Mouse (Mus musculus) forelimb bud, embryonic 11.5 days (tissue): Measurements from ENCODE around the gene Rinl.

Source experiments
- DNase-seq: peaks from one replicate; pipeline ENCODE4 v3.0.0-alpha.2; 2012; ENCODE audit warnings: low read depth, low spot score

Gene Rinl

GRCm38 (mm10) chr7:28822993-28823903 is 34.5 kb downstream of the Rinl start:
- DNase-seq, result no peak

DNA sequence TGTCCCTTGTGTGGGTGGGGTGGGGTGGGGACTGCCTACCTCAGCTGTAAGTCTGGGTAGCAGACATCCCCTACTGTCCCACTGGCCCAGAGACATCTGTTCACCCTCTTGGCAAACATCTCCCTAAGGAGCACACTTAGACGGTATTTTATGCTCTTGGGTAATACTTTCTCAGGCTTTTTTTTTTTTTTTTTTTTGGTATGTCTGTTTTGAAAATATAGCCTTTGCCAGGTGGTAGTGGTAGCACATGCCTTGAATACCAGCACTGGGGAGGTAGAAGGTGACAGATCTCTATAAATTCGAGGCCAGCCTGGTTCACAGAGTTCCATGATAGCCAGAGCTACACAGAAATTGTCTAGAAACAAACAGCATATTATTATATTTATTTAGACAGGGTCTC is 35.2 kb downstream of the Rinl start:
- no peak for DNase-seq

DNA sequence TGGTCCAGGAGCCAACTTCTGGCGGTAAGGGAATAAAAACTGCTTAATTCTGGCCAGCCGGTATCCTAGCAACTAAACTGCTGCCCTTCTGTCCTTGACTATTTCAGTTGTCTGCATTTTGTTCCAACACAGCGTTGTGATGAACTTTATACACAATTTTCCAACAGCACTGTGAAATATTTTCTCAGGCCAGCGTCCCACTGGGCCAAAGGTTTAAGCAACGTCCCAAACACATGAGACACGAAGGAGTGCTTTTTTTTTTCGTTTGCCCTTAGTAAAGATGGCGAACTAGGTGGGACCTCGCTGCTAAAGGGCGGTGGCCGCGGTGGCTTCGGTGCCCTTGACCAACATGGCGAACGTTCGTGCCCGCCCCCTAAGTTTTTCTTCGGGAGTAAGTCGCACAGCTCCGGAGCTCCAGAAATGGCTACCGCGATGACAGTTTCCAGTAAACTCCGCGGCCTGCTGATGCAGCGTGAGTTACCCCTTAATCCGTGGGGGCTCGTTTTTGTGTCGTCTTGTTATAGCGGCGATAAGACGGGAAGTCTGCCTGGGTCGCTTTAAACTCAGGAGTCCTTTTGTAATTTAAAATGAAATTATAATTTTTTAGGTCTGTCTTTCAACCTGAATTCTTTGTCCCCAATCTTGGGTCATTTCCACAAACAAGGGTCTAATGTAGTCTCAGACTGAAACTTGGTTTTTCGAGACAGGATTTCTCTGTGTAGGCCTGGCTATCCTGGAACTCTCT is 36.3 kb downstream of the Rinl start, which contains the start of gene Ech1:
Gene Ech1 (plus strand): TSS at position 277 of the 745 bp plus-strand sequence.
- DNase-seq, result peak; percentile 92

- no peak for DNase-seq
These were observed 37.1 kb downstream of the Rinl start for GRCm38 (mm10) chr7:28825686-28826401.

- DNase-seq, result no peak
These were observed 37.6 kb downstream of the Rinl start for GRCm38 (mm10) chr7:28826402-28826772.

- DNase-seq, result no peak
These were observed 38.6 kb downstream of the Rinl start for GRCm38 (mm10) chr7:28827338-28827737.

- DNase-seq, result no peak
These were observed 41.1 kb downstream of the Rinl start for GRCm38 (mm10) chr7:28829821-28830220.

DNA sequence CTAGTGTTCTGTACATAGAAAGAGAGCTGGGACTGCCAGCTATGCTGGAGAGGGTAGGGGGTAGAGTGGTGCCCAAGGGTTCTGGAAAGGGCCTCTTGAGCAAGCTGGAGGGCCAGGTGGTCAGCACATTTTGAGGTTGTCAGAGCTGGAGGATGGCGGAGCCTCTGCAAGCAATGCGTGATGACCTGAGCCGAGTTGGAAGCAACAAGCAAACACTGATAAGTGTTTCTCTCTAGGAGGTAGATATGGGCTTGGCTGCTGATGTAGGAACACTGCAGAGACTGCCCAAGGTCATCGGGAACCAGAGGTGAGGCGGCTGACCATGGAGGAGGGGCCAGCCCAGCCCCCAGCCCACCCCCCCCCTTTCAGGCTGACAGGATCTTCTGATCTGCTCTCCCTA is 42.2 kb downstream of the Rinl start:
- no peak for DNase-seq

DNA sequence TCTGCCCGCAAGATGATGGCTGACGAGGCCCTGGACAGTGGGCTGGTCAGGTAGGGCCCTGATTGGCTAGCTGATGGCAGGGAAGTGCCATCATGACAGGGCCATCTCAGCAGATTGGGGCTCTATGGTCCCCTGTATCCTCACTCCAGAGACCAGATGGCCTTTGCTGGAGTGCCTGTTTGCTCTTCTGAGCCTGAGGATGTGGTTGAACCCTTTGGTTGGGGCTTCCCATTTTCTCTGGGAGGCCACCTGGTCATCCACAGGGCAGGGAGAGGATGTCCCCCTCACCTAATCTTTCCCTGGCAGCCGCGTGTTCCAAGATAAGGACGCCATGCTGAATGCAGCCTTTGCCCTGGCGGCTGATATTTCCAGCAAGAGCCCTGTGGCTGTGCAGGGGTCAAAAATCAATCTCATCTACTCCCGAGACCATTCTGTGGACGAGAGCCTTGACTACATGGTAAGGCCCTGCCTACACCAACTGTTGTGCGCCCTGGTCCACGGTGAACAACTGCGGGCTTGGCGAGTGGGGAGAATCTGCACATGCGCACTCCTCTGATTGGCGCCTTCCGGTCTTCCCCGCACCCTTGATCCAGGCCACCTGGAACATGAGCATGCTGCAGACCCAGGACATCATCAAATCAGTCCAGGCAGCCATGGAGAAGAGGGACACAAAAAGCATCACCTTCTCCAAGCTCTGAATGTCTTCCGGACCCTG is 42.8 kb downstream of the Rinl start:
- DNase-seq, result no peak

DNA sequence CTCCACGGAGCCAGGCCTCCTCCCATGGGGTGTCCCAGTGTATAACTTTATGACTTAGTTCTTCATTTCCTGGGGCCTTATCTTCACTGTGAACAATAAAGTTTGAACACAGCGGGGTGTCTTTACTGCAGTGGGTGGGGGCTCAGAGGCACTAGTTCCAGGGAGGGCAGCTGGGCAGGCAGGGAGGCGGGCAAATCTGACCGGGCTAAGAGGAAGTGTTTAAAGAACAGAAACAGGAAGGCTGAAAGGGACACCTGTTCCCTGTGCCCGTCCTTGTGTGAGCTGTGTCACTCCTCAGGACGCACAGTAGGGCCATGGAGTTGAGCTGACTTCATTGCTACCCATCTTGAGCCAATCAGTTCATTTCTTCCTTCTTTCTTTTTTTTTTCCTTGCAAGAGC is 43.4 kb downstream of the Rinl start:
- DNase-seq, result no peak

- DNase-seq, result no peak
These were observed 45.1 kb downstream of the Rinl start, which contains the start of gene Lgals4 for GRCm38 (mm10) chr7:28833723-28834347. Lgals4 (plus strand) TSS chr7:28833854.

GRCm38 (mm10) chr7:28836936-28837335 is 48.2 kb downstream of the Rinl start:
- no peak for DNase-seq

DNA sequence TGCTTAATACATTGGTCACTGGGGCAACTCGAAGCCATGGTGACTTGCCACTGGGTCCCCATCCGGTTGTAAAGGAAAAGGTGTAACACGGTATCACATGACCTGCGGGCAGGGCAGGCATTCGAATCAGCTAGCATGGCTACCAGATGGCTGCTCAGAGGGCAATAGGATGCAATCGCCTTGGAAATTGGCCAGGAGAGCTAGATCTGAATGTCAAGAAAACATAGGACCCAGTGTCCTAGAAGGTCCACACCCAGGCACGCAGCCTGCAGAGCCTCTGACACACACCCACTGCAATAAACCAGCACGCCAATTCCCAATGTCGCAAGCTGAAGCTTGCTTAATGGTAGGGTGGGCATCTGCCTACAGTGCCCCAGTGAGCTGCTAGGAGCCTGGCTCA is 49.6 kb downstream of the Rinl start:
- no peak for DNase-seq

DNA sequence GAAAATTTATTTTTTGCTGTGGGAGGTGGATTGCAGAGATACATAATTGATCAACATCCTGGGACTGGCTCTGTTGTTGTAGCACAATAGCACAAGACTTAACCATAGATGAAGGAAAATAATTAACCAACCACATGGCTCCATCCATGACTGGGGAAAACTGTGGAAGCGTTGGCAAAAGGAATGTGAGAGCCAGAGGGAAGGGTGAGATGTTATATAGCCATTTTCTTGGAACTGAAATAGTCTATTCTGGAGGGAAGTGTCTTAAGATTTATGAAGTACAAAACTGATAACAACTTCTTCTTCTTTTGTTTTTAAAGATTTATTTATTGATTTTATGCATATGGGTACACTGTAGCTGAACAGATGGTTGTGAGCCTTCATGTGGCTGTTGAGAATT is 58.5 kb downstream of the Rinl start:
- no peak for DNase-seq
